Mouse (Mus musculus): Measurements from ENCODE around the gene Rbpms2. TPM values are rescaled to one million over a fixed set of nuclear protein-coding genes. Genes with fewer than 3 reads are reported as not detected.
A peak's percentile ranks its signal among the peaks of the same experiment; 100 is the strongest.
"Not testable (repeated sequence)": the region's sequence is repeated elsewhere in the genome, so short reads cannot be mapped to it uniquely, and the experiment has no call there.

Rbpms2 gene
- polyA plus RNA-seq, 1 experiment, result 18.4 TPM

GRCm38 (mm10) chr9:65681634-65681940, 52.1 kb downstream of the Rbpms2 start:
- Histone ChIP-seq H3K36me3 (ENCODE audit: control insufficient read depth, insufficient read depth, low read length) (peaks cover 4% of the 10 kb centered on the region; the same call in 1 of the 2 replicates), H3K27me3 (ENCODE audit: control insufficient read depth, insufficient read depth, low read length) (no peaks in the 10 kb centered on the region), H3K4me3 (ENCODE audit: low read depth, low read length) (no peak overlapping the region), H3K4me1 (ENCODE audit: control insufficient read depth, insufficient read depth, insufficient read length, low read length) (peaks cover 6% of the 10 kb centered on the region; the same call in 1 of the 2 replicates), H3K27ac (ENCODE audit: insufficient read depth, low read depth, low read length) (no peak overlapping the region)
- TF ChIP-seq POLR2A (IDR thresholded peaks at IDR 0.05; ENCODE audit: low read depth, low read length) (no peak), CTCF (IDR thresholded peaks at IDR 0.05; ENCODE audit: extremely low read depth, insufficient read length, insufficient replicate concordance, low read depth, low read length) (no peak)
- WGBS, result 68% methylated on average over 2 of the region's 2 CpGs

GRCm38 (mm10) chr9:65682183-65682582, 52.7 kb downstream of the Rbpms2 start:
- 91% methylated on average over 3 of the region's 3 CpGs for WGBS
- no peak overlapping the region for H3K4me3 ChIP-seq (ENCODE audit: low read depth, low read length)
- TF ChIP-seq POLR2A (IDR thresholded peaks at IDR 0.05; ENCODE audit: low read depth, low read length) (no peak), CTCF (IDR thresholded peaks at IDR 0.05; ENCODE audit: extremely low read depth, insufficient read length, insufficient replicate concordance, low read depth, low read length) (no peak)

GRCm38 (mm10) chr9:65682994-65683393, 53.5 kb downstream of the Rbpms2 start:
- no peak overlapping the region for H3K27ac ChIP-seq (ENCODE audit: insufficient read depth, low read depth, low read length)
- H3K4me1 ChIP-seq (ENCODE audit: control insufficient read depth, insufficient read depth, insufficient read length, low read length), result 0 out of 2 replicates have a peak, but pooled peaks cover 3% of the 10 kb centered on the region
- TF ChIP-seq POLR2A (IDR thresholded peaks at IDR 0.05; ENCODE audit: low read depth, low read length) (no peak), CTCF (IDR thresholded peaks at IDR 0.05; ENCODE audit: extremely low read depth, insufficient read length, insufficient replicate concordance, low read depth, low read length) (peak; percentile 31; the same call in 1 of the 2 replicates)
- no peaks in the 10 kb centered on the region for H3K27me3 ChIP-seq (ENCODE audit: control insufficient read depth, insufficient read depth, low read length)
- H3K36me3 ChIP-seq (ENCODE audit: control insufficient read depth, insufficient read depth, low read length), result peaks cover 8% of the 10 kb centered on the region
- no peak overlapping the region for H3K4me3 ChIP-seq (ENCODE audit: low read depth, low read length)
- WGBS, result 59% methylated on average over 1 of the region's 1 CpGs

More at GRCm38 (mm10) chr9:65682183-65682582, 52.7 kb downstream of the Rbpms2 start:
- Histone ChIP-seq H3K36me3 (ENCODE audit: control insufficient read depth, insufficient read depth, low read length) (peaks cover 4% of the 10 kb centered on the region; the same call in 1 of the 2 replicates), H3K27me3 (ENCODE audit: control insufficient read depth, insufficient read depth, low read length) (no peaks in the 10 kb centered on the region), H3K27ac (ENCODE audit: insufficient read depth, low read depth, low read length) (no peak overlapping the region), H3K4me1 (ENCODE audit: control insufficient read depth, insufficient read depth, insufficient read length, low read length) (peaks cover 3% of the 10 kb centered on the region; the same call in 1 of the 2 replicates)

- Histone ChIP-seq H3K36me3 (ENCODE audit: control insufficient read depth, insufficient read depth, low read length) (peaks cover 18% of the 10 kb centered on the region), H3K27me3 (ENCODE audit: control insufficient read depth, insufficient read depth, low read length) (no peaks in the 10 kb centered on the region), H3K27ac (ENCODE audit: insufficient read depth, low read depth, low read length) (no peak overlapping the region), H3K4me1 (ENCODE audit: control insufficient read depth, insufficient read depth, insufficient read length, low read length) (no peaks in the 10 kb centered on the region), H3K4me3 (ENCODE audit: low read depth, low read length) (no peak overlapping the region)
- TF ChIP-seq CTCF (IDR thresholded peaks at IDR 0.05; ENCODE audit: extremely low read depth, insufficient read length, insufficient replicate concordance, low read depth, low read length) (no peak), POLR2A (IDR thresholded peaks at IDR 0.05; ENCODE audit: low read depth, low read length) (no peak)
- 72% methylated on average over 2 of the region's 2 CpGs for whole genome bisulfite sequencing
These were observed 55.3 kb downstream of the Rbpms2 start for GRCm38 (mm10) chr9:65684704-65685103.

GRCm38 (mm10) chr9:65689869-65690268, 60.4 kb downstream of the Rbpms2 start:
- H3K4me1 ChIP-seq (ENCODE audit: control insufficient read depth, insufficient read depth, insufficient read length, low read length); H3K27me3 ChIP-seq (ENCODE audit: control insufficient read depth, insufficient read depth, low read length); H3K4me3 ChIP-seq (ENCODE audit: low read depth, low read length); H3K27ac ChIP-seq (ENCODE audit: insufficient read depth, low read depth, low read length): not testable (repeated sequence)
- 80% methylated on average over 2 of the region's 2 CpGs for WGBS
- peaks cover 31% of the 10 kb centered on the region for H3K36me3 ChIP-seq (ENCODE audit: control insufficient read depth, insufficient read depth, low read length)

GRCm38 (mm10) chr9:65692466-65692865, 63.0 kb downstream of the Rbpms2 start:
- WGBS, result 78% methylated on average over 3 of the region's 3 CpGs
- no peak overlapping the region for H3K4me3 ChIP-seq (ENCODE audit: low read depth, low read length)
- H3K27me3 ChIP-seq (ENCODE audit: control insufficient read depth, insufficient read depth, low read length), result no peaks in the 10 kb centered on the region
- no peak for TF ChIP-seq CTCF (IDR thresholded peaks at IDR 0.05; ENCODE audit: extremely low read depth, insufficient read length, insufficient replicate concordance, low read depth, low read length)
- no peak for TF ChIP-seq POLR2A (IDR thresholded peaks at IDR 0.05; ENCODE audit: low read depth, low read length)
- H3K27ac ChIP-seq (ENCODE audit: insufficient read depth, low read depth, low read length), result no peak overlapping the region
- no peaks in the 10 kb centered on the region; the same call in 1 of the 2 replicates for H3K4me1 ChIP-seq (ENCODE audit: control insufficient read depth, insufficient read depth, insufficient read length, low read length)
- peaks cover 46% of the 10 kb centered on the region for H3K36me3 ChIP-seq (ENCODE audit: control insufficient read depth, insufficient read depth, low read length)

GRCm38 (mm10) chr9:65692959-65693603, 63.6 kb downstream of the Rbpms2 start:
- Histone ChIP-seq H3K4me1 (ENCODE audit: control insufficient read depth, insufficient read depth, insufficient read length, low read length) (no peaks in the 10 kb centered on the region; the same call in 1 of the 2 replicates), H3K4me3 (ENCODE audit: low read depth, low read length) (no peak overlapping the region), H3K36me3 (ENCODE audit: control insufficient read depth, insufficient read depth, low read length) (peaks cover 42% of the 10 kb centered on the region), H3K27ac (ENCODE audit: insufficient read depth, low read depth, low read length) (no peak overlapping the region), H3K27me3 (ENCODE audit: control insufficient read depth, insufficient read depth, low read length) (no peaks in the 10 kb centered on the region)
- TF ChIP-seq POLR2A (IDR thresholded peaks at IDR 0.05; ENCODE audit: low read depth, low read length), result no peak
- no peak for TF ChIP-seq CTCF (IDR thresholded peaks at IDR 0.05; ENCODE audit: extremely low read depth, insufficient read length, insufficient replicate concordance, low read depth, low read length)
- 46% methylated on average over 5 of the region's 5 CpGs for WGBS

All from small intestine, adult 2 months (tissue).